Mouse (Mus musculus) myocyte (in vitro differentiated cells): ENCODE measurements around the gene Slc2a9.

Experiments used
- E2F4 ChIP-seq: IDR thresholded peaks from one replicate; pipeline ENCODE4 v1.6.1; 2011; ENCODE audit warnings: mild to moderate bottlenecking, control low read depth, moderate library complexity; ENCODE audit not compliant: insufficient read depth
- POLR2A ChIP-seq: IDR thresholded peaks from one replicate; pipeline ENCODE4 v1.6.1; 2011; ENCODE audit warnings: low read depth, mild to moderate bottlenecking, control low read depth, moderate library complexity; ENCODE audit not compliant: insufficient read length

DNA sequence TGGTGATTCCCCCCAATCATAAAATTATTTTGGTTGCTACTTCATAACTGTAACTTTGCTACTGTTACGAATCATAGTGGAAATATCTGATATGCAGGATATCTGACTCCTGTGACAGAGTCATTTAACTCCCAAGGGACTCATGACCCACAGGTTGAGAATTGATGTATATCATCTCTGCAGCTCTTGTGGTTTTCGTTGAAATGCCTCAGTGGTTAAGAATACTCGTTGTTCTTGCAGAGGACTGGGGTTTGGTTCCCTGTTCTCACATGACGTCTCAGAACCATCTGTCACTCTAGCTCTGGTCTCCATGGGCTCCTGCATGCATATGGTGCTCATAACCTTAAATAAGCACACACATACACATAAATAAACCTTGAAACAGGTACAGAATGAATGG, 169.6 kb downstream of the Slc2a9 start:
- TF ChIP-seq E2F4 (no peak), POLR2A (no peak)
